Mouse (Mus musculus) small intestine, adult 2 months (tissue): Measurements from ENCODE around the gene Hopx.

Source experiments
- CTCF ChIP-seq: fragments of 200-500 bp; IDR thresholded peaks from 2 replicates; pipeline ENCODE4 v1.5.1; 2012; ENCODE audit warnings: low read depth, mild to moderate bottlenecking, control low read depth, inconsistent platforms, low read length, moderate library complexity, mixed read lengths; ENCODE audit not compliant: insufficient replicate concordance, insufficient read length; ENCODE audit errors: extremely low read depth
- POLR2A ChIP-seq: fragments of 200-500 bp; IDR thresholded peaks from 2 replicates; pipeline ENCODE4 v1.6.1; 2012; ENCODE audit warnings: low read depth, mild to moderate bottlenecking, control low read depth, inconsistent platforms, low read length, moderate library complexity

DNA sequence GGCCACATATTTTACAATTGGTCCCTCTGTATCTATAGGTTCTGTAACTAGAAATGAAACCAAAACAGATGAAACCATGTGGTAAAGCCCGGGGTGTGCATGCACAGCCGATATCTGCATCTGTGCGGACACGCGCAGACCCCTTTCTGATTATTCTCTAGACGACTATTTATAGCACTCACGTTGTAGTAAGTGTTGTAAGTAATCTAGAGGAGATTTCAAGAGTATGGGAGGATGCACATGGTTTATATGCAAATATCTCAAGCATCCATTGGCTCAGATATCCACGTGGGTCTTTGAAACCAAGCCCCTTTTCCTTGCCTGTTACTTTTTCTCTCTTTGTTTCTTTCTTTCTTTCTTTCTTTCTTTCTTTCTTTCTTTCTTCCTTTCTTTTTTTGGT is 41.1 kb downstream of the Hopx start:
- TF ChIP-seq CTCF (no peak), POLR2A (no peak)
